Mouse (Mus musculus) stomach, postnatal 0 days (tissue): ENCODE data around the gene Gm17402.

Experiments
- CTCF ChIP-seq: IDR thresholded peaks from 2 replicates; pipeline ENCODE4 v1.5.1; 2016; ENCODE audit warnings: antibody characterized with exemption, low read depth, mild to moderate bottlenecking, moderate library complexity
- EP300 ChIP-seq: optimal IDR thresholded peaks from 2 replicates; pipeline ENCODE3; 2016; ENCODE audit warnings: antibody characterized with exemption

DNA sequence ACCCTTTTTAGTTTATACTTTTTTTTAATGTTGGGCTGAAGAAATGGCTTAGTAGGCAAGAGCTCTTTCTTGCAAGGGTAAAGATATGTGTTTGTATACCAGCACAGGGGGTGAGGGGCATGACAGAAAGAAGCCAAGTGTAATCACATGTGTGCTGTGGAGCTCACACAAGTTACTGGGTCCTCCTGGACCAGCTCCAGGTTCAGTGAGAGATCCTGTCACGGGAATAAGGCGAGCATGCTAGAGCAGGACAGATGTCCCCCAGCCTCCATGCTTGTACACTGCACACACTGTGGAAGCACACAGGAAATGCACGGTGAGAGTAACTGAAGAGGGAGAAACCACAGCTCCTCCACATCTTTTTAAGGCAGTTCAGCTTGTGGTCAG is 22.2 kb downstream of the Gm17402 start:
- TF ChIP-seq CTCF = no peak
- no peak for TF ChIP-seq EP300
